Mouse (Mus musculus) Patski (cell line): ENCODE results near the gene Podxl2. TPM values are rescaled to one million over a fixed set of nuclear protein-coding genes. Genes with fewer than 3 reads are reported as not detected.

ENCODE experiments used
- ATAC-seq: fragments of 100-300 bp; one replicate; pipeline ENCODE4 v1.8.0; 2021
- CTCF ChIA-PET: fragments of 350-600 bp; sonication (Branson Sonifier 250); formaldehyde crosslinking; loops from one replicate; lab custom pipeline; 2022; ENCODE audit warnings: inconsistent platforms; lab: Charles Lee
- POLR2A ChIA-PET: fragments of 350-600 bp; sonication (Branson Sonifier 250); formaldehyde crosslinking; loops from one replicate; lab custom pipeline; 2022; ENCODE audit warnings: antibody characterized with exemption, inconsistent platforms; lab: Charles Lee
- DNase-seq: peaks from one replicate; pipeline ENCODE4 v3.0.0-alpha.2; 2011; ENCODE audit warnings: low read depth, low spot score
- H3K27me3 ChIP-seq: fragments of 371-371 bp; one replicate; pipeline ENCODE4 v1.5.1; 2021
- CTCF ChIP-seq: fragments of 100-300 bp; IDR thresholded peaks from one replicate; pipeline ENCODE4 v1.5.1; 2021
- in situ Hi-C: fragments of 300-500 bp; cut with MboI; formaldehyde crosslinking; loops from 3 replicates; pipeline ENCODE4 v1.11.1; 2018; ENCODE audit warnings: low pct_unique_long_range_greater_than_20kb, mixed read lengths
- polyA plus RNA-seq: library from polyadenylated mRNA; unstranded; gene quantifications from one replicate; pipeline ENCODE4 v1.2.3, GENCODE M21; 2021

The Podxl2 gene
- polyA plus RNA-seq, 1 experiment from 2014 or later, result 41.5 TPM

DNA sequence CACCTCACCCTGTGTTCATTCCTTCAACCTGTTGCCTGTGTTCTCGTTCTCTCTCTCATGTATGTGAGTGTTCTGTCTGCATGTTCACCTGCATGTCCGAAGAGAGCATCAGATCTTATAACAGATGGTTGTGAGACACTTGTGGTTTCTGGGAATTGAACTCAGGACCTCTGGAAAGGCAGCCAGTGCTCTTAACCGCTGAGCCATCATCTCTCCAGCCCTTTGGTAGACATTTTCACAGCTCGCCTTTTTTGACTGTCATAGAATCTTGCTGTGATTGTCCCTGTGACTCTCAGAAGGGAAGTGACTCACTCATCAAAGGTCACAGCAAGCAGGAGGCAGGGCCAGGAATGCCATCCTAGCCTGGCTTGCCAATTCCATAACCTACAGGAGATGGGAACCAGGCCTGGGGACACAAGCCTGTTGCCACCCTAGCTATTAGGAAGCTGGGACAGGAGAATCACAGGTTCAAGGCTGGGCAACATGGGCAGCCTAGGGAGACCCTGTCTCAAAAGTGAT, 29.7 kb upstream of the Podxl2 start:
- no peaks in the 10 kb centered on the region for H3K27me3 ChIP-seq
- ATAC-seq, result no peak
- no peak for DNase-seq
- CTCF ChIA-PET, result interaction anchor here (1.1 to 1.3 kb wide), 2 partner anchors 12 to 23 kb away, joined by 3 to 5 read pairs; no protein-coding TSS in a partner anchor
- no peak for TF ChIP-seq CTCF
- in situ Hi-C loops, result no loop called here
- POLR2A ChIA-PET, result no interaction called here

DNA sequence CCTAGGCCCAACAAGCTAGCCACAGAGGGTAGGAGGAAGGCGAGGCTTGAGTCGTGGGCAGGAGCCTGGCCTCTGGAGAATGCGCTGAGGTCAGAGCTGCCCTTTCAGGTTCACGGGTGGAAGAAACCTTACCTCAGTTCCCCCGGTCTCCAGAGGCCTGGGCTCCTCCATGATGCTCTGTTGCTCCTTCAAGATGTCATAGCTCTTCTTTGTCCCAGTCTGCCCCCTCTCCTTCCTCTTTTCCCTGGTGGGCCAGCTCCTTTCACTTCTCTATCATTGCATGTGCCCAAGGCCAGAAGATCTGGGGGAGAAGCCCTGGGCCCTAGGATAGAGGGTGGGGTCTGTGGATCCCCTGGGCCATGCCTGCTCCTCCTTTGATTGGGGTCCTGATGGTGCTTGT, 28.9 kb upstream of the Podxl2 start:
- in situ Hi-C loops, result no loop called here
- no peak for TF ChIP-seq CTCF
- CTCF ChIA-PET, result interaction anchor here (0.9 to 1.3 kb wide), 6 partner anchors 9 to 23 kb away, joined by 3 to 7 read pairs (median 3); no protein-coding TSS in a partner anchor
- DNase-seq, result no peak
- H3K27me3 ChIP-seq, result no peaks in the 10 kb centered on the region
- no peak for ATAC-seq
- POLR2A ChIA-PET, result interaction anchor here (1.3 kb wide), 1 partner anchor 12 kb away, joined by 5 read pairs; no protein-coding TSS in a partner anchor

DNA sequence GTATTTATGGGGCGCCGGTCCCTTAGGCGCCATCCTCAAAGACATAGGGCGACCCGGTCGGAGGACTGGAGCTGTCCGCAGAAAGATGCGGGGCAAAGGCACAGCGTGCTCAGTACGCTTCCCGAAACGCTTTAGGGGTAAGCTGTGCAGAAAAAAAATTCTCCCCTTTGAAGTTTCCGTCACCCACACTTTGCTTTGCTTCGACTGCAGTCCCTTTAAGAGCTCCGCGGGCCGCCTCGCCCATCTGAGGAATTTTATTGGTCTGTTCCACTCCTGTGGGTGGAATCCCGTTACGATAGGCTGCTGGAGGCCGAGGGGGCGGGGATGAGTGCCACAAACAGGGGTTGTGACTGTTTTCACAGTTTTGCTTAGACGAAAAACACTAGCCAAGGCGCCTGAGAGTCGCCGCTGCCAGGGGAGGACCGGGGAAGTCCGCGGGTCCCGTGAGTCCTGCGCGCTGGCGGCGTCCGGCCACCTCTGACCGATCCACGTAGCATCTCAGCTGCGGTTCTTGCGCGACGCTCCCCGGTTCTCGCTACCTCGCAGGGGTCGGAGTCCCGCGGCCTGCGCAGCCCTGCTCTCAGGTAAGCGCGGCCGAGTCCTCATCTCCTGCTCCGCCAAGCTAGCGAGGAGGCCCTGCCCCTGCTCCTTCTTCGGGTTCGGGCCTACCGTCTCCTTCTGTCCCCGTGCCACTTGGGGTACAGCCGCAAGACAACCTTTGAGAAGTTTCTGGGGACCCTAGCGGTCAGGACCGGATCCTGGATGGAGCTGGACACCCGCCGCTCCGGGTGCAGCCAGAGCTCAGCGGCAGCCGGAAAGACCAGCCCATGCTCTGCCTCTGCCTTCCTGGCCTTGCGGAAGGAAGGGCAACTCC, 27.3 kb upstream of the Podxl2 start, which contains the start of gene Tpra1:
Gene Tpra1 (plus strand): TSS at position 305 of the 874 bp plus-strand sequence.
- CTCF ChIA-PET, result interaction anchor here (1.1 to 2.3 kb wide), 4 partner anchors 10 to 730 kb away, joined by 3 to 6 read pairs (median 3); no protein-coding TSS in a partner anchor
- POLR2A ChIA-PET, result no interaction called here
- TF ChIP-seq CTCF, result no peak
- H3K27me3 ChIP-seq, result no peaks in the 10 kb centered on the region
- ATAC-seq (peak; percentile 81), DNase-seq (peak; percentile 82)
- in situ Hi-C loops, result no loop called here

DNA sequence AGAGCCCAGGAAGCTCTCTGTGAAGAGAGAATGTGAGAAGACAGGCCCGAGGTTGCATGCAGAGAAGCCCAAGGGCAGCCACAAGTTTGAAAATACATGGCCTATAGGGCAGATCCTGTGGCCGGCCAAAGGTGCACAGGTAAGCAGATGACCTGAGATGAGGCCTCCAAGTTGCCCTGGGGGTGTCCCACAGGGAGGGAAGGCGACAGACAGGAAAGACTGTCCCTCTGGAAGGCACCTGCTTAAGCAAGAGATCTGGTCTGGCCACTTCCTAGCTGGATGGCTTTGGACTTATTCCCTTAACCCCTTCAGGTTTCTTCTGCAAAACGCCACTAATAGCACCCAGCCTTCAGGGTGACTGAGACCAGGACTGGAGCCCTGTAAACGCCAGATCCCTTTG, 26.6 kb upstream of the Podxl2 start:
- peak; percentile 2 for ATAC-seq
- ChIA-PET CTCF (interaction anchor here (1.1 to 2.3 kb wide), 3 partner anchors 14 to 730 kb away, joined by 3 to 6 read pairs (median 3); no protein-coding TSS in a partner anchor), POLR2A (no interaction called here)
- DNase-seq, result no peak
- H3K27me3 ChIP-seq, result no peaks in the 10 kb centered on the region
- TF ChIP-seq CTCF, result no peak
- in situ Hi-C loops, result no loop called here

DNA sequence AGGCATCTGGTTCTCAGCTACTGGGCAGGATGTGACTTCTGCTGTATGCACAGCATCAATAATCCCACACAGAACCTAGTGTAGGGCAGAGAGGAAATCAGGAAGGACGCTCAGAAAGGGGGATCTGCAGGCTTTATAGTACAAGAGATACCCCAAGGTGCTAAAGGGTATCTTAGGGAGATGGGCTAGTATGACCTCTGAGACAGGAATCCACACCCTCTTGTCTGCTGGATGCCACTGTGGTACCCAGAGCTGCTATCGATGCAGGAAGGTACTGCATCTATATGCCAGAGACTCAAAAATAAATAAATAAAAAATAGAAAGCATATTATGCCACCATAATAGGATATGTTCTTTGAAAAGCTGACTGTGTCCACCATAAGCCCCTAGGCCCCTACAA, 24.8 kb upstream of the Podxl2 start:
- DNase-seq, result no peak
- no peaks in the 10 kb centered on the region for H3K27me3 ChIP-seq
- POLR2A ChIA-PET, result interaction anchor here (0.7 kb wide), 1 partner anchor 12 kb away, joined by 3 read pairs; no protein-coding TSS in a partner anchor
- in situ Hi-C loops, result no loop called here
- CTCF ChIA-PET, result no interaction called here
- no peak for TF ChIP-seq CTCF
- no peak for ATAC-seq

DNA sequence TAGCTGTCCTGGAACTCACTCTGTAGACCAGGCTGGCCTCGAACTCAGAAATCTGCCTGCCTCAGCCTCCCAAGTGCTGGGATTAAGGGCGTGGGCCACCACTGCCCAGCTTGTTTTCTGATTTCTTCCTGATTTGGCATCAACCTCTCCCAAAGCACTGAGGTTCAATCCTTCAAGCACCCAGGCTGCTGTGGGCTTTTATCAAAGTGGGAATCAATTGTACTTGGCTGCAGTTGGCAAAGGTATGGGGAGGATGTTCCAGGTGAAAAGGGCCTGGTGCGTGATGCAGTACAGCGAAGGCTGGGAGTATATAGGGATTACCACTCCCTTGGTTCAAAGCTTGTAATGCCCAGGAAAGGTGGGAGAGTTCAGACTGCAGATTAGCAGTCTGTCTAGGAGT, 24.2 kb upstream of the Podxl2 start:
- in situ Hi-C loops, result no loop called here
- ATAC-seq, result no peak
- DNase-seq, result no peak
- ChIA-PET POLR2A (no interaction called here), CTCF (no interaction called here)
- no peaks in the 10 kb centered on the region for H3K27me3 ChIP-seq
- no peak for TF ChIP-seq CTCF

DNA sequence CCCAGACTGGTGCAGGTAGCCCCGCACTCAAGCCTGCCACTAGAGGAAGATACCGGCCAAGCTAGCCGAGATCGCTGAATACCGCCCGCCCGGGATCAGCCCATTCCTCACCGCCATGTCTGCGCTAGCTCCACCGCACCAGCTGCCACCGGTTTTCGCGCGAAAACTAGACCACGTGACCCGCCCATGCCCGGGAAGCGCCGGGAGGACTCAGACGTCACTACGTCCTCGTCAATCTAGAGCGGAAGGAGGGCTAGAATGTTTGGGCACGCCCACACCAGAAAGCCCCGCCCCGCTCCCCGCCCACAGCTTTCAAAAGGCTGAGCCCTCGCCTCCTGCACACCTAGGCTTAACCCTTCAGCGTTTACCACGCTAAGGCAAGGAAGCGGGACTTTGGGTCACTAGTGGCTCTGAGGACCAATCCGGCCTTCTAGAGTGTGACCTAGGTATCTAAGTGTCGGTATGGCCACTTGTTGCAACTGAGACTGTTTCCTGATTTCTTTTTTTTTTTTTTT, 23.7 kb upstream of the Podxl2 start, which contains the start of gene Mcm2:
Gene Mcm2 (minus strand): TSS at position 247 of the 515 bp plus-strand sequence.
- H3K27me3 ChIP-seq, result no peaks in the 10 kb centered on the region
- TF ChIP-seq CTCF, result no peak
- DNase-seq, result peak; percentile 60
- peak; percentile 51 for ATAC-seq
- ChIA-PET POLR2A (no interaction called here), CTCF (no interaction called here)
- in situ Hi-C loops, result no loop called here

DNA sequence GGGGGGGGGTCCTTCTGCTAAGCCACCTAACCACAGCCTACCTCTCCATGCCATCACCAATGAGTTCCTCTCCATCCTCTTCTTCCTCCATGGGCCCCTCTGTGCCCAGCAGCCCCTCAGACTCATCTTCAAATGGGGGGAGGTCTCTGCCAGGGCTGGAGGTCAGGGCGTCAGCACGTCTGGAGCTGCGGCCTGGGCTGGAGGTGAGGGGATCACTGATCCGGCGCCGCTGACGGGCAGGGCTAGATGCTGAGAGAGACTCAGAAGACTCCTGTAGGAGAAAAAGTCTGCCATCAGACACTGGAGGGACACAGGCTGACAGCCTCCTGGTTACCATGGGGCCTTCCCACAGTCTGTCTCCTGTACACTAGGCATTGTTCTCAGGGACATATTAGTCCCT, 22.4 kb upstream of the Podxl2 start:
- no peak for TF ChIP-seq CTCF
- CTCF ChIA-PET, result no interaction called here
- POLR2A ChIA-PET, result no interaction called here
- DNase-seq (no peak), ATAC-seq (no peak)
- no peaks in the 10 kb centered on the region for H3K27me3 ChIP-seq
- in situ Hi-C loops, result no loop called here

DNA sequence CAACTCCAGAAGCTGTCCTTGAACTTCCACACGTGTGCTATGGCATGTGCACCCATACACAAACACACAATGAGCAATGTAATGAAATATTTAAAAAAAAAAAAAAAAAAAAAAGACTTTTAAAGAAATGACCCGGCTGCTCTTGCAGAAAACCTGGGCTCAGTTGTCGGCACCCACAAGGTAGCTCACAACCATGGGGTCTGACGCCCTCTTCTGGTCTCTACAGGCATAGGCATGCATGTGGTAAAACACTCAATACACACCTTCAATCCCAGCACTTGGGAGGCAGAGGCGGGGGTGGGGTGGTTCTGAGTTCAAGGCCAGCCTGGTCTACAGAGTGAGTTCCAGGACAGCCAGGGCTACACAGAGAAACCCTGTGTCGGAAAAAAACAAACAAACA, 21.1 kb upstream of the Podxl2 start:
- DNase-seq, result no peak
- no peak for TF ChIP-seq CTCF
- ChIA-PET POLR2A (no interaction called here), CTCF (no interaction called here)
- no peaks in the 10 kb centered on the region for H3K27me3 ChIP-seq
- no peak for ATAC-seq
- in situ Hi-C loops, result no loop called here

DNA sequence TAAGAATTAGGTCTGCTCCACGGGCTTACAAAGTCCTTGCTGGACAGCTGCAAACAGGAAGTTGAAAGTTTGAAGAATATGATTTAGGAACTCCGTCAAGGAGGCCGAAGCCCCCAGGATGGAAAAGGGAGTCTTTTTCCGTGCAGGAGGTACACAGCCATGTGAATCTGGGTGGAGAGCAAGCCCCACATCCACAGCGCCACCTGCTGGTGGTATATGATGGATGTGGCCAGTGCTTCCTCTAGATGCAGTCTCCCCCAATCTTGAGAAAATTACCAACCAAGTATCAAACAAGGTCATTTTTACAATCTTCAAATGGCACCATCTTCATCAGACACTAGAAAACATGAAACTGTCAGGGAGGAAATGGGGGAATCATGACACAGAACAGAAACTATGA, 18.7 kb upstream of the Podxl2 start:
- DNase-seq (no peak), ATAC-seq (no peak)
- ChIA-PET POLR2A (no interaction called here), CTCF (interaction anchor here (0.7 to 1.7 kb wide), 4 partner anchors 10 to 38 kb away, joined by 3 to 5 read pairs (median 3); no protein-coding TSS in a partner anchor)
- in situ Hi-C loops, result no loop called here
- H3K27me3 ChIP-seq, result no peaks in the 10 kb centered on the region
- no peak for TF ChIP-seq CTCF
